Mouse (Mus musculus) hindlimb bud, embryonic 11.5 days (tissue): Measurements from ENCODE around the gene Foxp2.

ENCODE experiments used
- DNase-seq: peaks from one replicate; pipeline ENCODE4 v3.0.0-alpha.2; 2012; ENCODE audit warnings: low read depth, low spot score; ENCODE audit errors: extremely low spot score

Gene Foxp2

DNA sequence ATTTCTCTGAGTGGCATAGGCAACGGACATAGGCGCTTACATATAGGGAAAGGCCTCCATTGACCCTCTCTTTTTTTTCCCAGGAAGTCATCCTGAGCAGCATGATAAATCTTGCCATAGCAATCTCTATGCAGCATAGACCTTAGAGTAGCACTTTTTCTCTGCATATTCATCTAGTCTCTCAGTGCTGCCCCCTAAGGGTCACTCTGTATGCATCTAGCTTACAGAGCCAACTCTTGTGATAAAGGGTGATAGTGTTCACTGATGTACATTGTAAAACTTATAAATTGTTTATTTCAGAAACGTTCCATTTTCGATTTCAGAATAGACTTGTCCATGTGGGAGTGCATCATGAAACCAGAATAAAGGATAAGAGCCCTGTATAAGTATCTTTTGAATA, 454.7 kb downstream of the Foxp2 start:
- DNase-seq, result no peak

DNA sequence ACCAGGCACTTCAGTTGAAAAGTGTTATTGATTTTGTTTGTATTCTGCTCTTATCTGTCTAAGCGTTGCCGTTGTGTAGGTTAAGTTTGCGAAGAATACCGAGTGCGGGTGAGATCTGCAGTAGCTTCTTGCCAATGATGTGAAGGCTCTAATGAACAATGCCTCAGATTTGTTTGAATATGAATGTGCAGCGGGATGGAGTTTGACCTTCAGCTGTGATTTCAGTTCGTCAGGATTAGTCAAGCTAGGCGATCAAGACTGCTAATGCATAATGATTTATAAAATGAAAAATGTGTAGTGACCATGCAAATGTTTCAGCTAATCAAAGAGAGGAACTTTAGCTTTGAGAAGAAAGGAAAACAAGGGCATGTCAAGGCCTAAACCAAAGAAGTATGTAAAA, 469.1 kb downstream of the Foxp2 start:
- DNase-seq, result no peak

DNA sequence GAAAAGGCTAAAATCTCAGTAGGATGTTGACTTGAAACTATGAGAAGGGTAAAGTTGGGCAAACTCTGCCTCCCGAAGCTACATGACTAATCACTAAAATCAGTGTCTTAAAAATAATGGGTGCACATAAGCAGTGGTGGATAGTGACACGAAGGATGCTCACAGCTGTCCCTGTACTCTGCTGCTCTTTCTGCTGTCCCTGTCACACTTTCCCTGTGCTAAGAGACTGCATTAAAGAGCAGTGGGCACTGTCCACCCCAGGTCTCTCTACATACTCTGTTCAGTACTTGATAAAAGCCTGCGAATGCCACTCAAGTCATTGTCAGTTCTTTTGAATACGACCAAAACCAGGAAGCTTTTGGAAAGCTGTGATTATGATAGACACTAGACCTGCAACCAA, 469.7 kb downstream of the Foxp2 start:
- DNase-seq, result no peak

DNA sequence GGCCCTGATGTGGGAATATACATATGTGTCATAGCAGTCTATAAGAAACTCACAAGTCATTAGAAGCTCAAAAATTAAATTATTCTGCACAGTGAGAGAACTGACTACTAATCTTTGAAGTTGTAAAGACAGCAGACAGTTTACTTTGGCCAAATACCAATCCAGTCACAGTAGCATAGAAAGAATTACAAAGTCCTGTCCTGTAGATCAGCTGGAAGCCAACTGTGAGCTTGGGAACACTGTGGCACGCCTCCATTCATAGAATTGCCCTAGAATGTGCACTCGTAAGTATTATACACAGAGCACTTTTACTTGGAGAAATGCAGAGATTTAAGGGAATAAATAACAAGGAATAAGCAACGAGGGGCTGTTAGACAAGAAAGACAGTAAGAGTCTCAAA, 472.5 kb downstream of the Foxp2 start:
- no peak for DNase-seq

DNA sequence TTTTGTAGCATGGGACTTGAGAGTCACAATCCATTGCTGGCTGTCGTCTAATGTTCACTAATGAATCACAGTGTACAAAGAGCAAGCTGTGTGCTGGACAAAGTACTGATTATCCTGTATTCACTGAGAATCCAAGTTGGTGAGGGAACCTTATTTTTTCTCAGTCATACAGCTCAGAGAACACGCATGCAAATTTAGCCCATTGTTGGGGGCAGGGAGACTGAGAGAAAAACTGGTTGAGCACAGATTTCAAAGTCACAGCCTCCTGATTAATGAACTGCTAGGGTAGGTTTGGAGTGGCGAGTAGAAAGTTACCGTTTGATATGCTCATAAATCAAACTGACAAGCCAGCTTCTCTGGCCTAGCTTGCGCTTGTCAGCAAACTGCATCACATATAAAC, 477.1 kb downstream of the Foxp2 start:
- no peak for DNase-seq

DNA sequence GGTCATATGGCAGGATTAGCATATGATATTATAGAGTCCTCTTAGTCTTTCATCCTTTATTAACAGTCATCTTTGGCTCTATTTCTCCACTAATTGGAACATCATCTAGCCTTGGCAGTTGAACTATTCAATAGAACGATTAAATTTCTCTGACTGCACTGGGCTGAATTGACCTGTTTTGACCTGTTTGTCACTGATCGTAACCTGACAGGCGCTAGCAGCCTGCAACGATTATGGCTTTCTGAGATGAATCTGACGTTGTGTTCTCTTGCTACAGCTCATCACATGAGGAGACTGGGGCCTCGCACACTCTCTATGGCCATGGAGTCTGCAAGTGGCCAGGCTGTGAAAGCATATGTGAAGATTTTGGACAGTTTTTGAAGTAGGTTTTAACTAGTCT, 495.3 kb downstream of the Foxp2 start:
- DNase-seq, result no peak

DNA sequence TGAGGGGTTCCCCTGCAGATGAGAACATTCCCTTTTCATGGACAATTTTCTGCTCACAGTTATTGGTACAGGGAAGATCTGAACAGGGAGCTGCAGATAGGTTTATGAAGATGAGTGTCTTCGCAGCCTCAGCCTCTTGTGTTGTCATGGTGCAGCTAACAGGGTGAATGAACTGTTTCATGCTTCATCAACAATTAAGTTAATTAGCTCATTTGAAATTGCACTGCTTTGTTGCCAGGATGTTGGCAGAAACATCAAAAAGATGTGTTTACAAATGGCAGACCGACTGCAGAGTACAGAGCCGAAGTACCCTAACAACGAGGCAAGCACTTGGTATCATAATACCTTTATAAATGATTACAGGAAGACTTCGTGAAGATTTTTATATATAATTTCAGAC, 496.3 kb downstream of the Foxp2 start:
- no peak for DNase-seq

DNA sequence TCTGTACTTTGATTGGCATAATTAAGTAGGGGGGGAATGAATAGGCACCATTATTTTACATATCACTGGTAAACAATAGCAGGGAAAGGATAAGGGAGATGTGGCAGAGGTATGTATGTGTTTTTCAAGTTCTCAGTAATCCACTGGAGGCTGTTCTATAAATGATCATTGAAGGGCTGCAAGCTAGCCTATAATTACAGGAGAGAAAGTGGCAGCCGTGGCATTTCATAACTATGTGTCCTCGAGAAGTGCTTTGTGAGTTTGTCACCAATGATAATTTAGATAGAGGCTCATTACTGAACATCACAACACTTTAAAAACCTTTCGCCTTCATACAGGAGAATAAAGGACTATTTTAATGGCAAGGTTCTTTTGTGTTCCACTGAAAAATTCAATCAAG, 500.0 kb downstream of the Foxp2 start:
- DNase-seq, result no peak

DNA sequence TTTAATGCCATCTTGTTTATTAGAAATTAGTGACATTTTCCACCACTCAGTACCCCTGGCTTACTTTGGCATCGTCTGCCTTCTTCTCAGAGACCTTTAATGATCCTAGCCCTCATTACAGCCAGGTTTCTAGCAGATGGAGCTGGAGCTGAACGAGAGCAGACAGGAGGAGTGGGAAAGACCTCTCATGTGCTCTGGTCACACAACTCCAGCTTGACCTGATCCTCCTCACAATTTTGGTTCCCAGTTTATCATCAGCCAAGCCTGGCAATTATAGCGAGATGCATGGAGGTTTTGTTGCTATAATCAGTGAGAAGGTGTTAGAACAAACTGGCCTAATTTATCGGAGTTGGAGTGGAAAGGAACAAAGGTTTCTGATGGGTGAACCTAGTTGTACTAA, 500.9 kb downstream of the Foxp2 start:
- no peak for DNase-seq

DNA sequence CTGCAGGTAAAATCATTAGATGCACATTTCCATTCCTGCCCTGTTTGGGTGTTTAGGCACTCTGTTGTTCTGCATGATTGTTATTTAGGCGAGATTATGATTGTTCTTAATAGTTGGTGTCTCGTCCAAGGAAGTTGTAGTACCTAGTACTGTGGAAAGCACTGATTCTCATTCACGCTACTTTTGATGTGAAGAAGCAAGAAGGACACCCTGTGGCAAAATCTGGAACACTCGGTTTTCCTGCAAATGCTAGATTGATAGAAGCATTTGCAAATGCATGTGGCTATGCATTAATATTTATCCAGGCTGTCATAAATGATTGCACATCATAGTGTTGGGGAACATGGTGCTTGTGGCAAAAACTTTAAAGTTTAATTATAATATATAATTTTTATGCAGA, 514.0 kb downstream of the Foxp2 start:
- DNase-seq, result no peak

DNA sequence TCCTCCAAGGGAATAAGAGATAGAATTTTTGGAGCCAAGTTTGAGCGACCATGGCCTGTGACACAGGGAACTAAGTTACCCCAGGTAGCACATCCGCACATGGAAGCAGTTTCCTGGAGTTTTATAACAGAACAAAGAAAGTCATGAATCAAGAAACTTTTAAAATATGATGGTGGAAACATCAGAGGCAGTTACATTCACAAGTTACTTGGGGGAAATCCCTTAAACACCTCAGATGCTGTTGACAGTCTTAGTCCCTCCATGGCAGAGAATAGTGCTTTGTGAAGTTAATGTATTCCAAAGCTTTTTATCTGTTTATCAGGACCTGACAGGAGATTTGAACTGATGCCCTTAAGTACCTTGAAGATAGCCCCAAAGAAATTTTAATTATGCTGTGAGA, 558.6 kb downstream of the Foxp2 start:
- DNase-seq, result no peak

DNA sequence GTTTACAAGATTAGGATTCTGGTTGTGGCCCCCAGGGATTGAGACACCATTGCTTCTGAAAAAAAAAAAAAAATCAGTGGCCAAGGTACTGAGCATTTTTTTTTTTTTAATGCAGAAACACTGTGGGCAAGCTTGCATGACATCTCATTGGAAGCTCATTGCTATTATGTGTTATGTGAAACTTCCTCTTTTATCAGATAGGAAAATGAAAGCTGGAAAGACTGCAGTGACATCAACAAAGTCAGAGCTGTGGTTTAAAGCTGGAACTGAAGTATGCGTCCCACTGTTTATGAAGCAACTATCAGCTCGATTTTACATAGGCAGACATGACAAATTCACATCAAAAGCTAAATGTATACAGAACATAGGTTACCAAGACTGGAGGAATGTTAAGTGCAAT, 562.2 kb downstream of the Foxp2 start:
- DNase-seq, result no peak

DNA sequence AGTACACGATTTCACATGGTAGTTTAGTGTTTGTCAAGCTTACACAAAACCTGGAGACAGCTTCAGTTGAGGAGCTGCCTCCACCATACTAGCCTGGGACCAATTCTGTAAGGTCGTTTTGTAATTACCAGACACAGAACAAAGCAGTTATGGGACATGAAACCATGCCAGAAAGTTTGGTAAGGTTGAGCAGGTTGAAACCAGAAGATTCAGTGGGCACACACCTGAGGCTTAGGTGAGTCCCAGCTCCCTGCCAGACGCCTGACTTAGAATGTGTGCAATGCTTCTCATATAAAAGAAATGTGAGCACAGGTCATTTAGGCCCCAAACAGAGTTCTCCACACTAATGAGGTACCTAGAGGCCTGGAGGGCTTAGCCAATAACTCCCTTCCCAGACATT, 564.3 kb downstream of the Foxp2 start:
- no peak for DNase-seq

DNA sequence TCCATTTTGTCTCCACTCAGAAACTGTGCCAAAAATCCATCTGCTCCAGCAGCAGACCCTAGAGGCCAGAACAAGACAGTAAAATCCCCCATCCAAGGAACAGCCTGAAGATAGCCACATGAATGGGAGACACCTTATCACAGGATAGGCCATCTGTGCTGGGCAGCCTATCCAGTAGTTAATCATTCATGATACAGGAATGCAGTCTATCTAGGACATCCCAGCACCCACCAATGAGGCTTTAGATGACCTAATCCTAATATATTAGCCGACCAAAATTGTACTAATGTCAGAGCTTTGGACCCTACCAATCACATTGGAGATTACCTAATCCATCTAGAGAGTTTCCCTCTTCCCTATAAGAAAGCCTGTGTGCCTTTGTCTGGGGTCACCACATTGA, 565.5 kb downstream of the Foxp2 start:
- DNase-seq, result no peak

DNA sequence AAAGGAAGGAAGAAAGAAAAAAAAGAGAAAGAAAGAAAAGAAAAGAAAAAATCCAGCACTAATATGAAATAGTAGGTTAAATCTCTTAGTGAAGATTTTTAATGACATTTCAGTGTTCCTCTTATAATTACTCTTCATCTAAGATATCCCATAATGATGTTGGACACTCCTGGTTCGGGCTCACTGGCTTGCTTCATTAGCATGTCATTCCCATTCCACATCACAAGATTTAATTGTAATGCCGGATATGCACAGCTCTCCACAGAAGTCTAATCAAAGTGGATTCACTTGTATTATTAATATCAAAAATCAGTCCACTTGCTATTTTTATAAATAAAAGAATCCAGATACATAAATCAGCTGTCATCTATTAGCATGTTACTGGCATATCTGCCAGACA, 585.8 kb downstream of the Foxp2 start:
- no peak for DNase-seq
